Mouse (Mus musculus): Measurements from ENCODE around the gene Ubxn6.

DNA sequence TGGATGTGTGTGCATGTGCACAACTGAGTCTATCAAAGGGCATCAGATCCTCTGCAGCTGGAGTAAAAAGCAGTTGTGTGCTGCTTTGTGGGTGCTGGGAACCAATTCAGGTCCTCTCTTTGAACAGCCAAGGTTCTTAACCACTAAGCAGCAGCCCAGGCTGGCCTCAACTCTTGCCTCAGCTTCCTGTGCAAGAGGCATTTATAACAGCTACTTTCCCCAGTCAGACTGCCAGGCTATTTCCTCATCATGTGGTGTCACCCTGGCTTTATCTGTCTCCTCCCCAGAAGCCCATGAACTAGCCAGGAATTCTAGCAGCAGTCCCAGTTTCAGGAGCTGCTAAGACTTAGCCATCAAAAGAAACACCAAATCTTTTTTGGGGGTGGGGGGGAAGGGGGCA is 8.4 kb downstream of the Ubxn6 start:
- TF ChIP-seq CHD2 (IDR thresholded peaks at IDR 0.05; ENCODE audit: low read depth, low read length) (no peak), MAFK (IDR thresholded peaks at IDR 0.05; ENCODE audit: insufficient read depth, low read depth, low read length) (no peak), HCFC1 (IDR thresholded peaks at IDR 0.05; ENCODE audit: borderline replicate concordance, insufficient read depth, low read length) (no peak)

Data from ES-E14 (cell line).